Mouse (Mus musculus): ENCODE results near the gene Cfap65. TPM values are rescaled to one million over a fixed set of nuclear protein-coding genes. Genes with fewer than 3 reads are reported as not detected.

Gene Cfap65
- polyA plus RNA-seq, 1 experiment from 2014 or later, result not detected

GRCm38 (mm10) chr1:74960059-74960458, 24.7 kb upstream of the Cfap65 start:
- no peaks in the 10 kb centered on the region for H3K9me3 ChIP-seq (replicated peaks)
- H3K9ac ChIP-seq, result no peak overlapping the region
- no peak overlapping the region for H3K27ac ChIP-seq (ENCODE audit: poor library complexity, severe bottlenecking)
- 80% methylated on average over 7 of the region's 7 CpGs for WGBS
- H3K4me1 ChIP-seq (replicated peaks), result peaks cover 5% of the 10 kb centered on the region
- H3K4me3 ChIP-seq, result no peak overlapping the region
- H3K4me2 ChIP-seq, result no peak overlapping the region
- no peak for ATAC-seq (ENCODE audit: insufficient number of reproducible peaks, low FRiP score)
- H3K27me3 ChIP-seq (replicated peaks), result peaks cover 63% of the 10 kb centered on the region
- H3K36me3 ChIP-seq, result no peaks in the 10 kb centered on the region

- peak; percentile 25; the same call in 1 of the 2 replicates for ATAC-seq (ENCODE audit: insufficient number of reproducible peaks, low FRiP score)
- no peak within 1 kb of the TSS for H3K27ac ChIP-seq (ENCODE audit: poor library complexity, severe bottlenecking)
- peaks cover 94% of the 10 kb centered on the region for H3K27me3 ChIP-seq (replicated peaks)
- peaks cover 39% of the 10 kb centered on the region for H3K4me1 ChIP-seq (replicated peaks)
- peak within 1 kb of the TSS; percentile 72 for H3K4me2 ChIP-seq
- 0 out of 2 replicates have a peak within 1 kb of the TSS, but pooled peaks have one; percentile 1 for H3K9ac ChIP-seq
- H3K36me3 ChIP-seq, result no peaks in the 10 kb centered on the region
- H3K4me3 ChIP-seq, result peak within 1 kb of the TSS; percentile 44
- H3K9me3 ChIP-seq (replicated peaks), result no peaks in the 10 kb centered on the region
- WGBS, result 4% methylated on average over 37 of the region's 55 CpGs
Measured at GRCm38 (mm10) chr1:74951556-74952210, 16.3 kb upstream of the Cfap65 start, which contains the start of gene Ihh. Gene Ihh (minus strand): TSS chr1:74951672.

- Histone ChIP-seq H3K9ac (0 out of 2 replicates have a peak overlapping the region, but pooled peaks have one; percentile 1), H3K9me3 (replicated peaks) (no peaks in the 10 kb centered on the region), H3K4me2 (peak overlapping the region; percentile 72), H3K27ac (ENCODE audit: poor library complexity, severe bottlenecking) (no peak overlapping the region), H3K4me1 (replicated peaks) (peaks cover 39% of the 10 kb centered on the region), H3K27me3 (replicated peaks) (peaks cover 97% of the 10 kb centered on the region), H3K36me3 (no peaks in the 10 kb centered on the region), H3K4me3 (peak overlapping the region; percentile 44)
- WGBS, result 1% methylated on average over 81 of the region's 84 CpGs
- ATAC-seq (ENCODE audit: insufficient number of reproducible peaks, low FRiP score), result no peak
Measured at GRCm38 (mm10) chr1:74950576-74951490, 15.4 kb upstream of the Cfap65 start.

- H3K9ac ChIP-seq, result no peak overlapping the region
- H3K9me3 ChIP-seq (replicated peaks), result no peaks in the 10 kb centered on the region
- ATAC-seq (ENCODE audit: insufficient number of reproducible peaks, low FRiP score), result no peak
- H3K4me3 ChIP-seq, result peak overlapping the region; percentile 44
- H3K27ac ChIP-seq (ENCODE audit: poor library complexity, severe bottlenecking), result no peak overlapping the region
- WGBS, result 1% methylated on average over 16 of the region's 16 CpGs
- H3K27me3 ChIP-seq (replicated peaks), result peaks cover 99% of the 10 kb centered on the region
- H3K4me1 ChIP-seq (replicated peaks), result peaks cover 39% of the 10 kb centered on the region
- H3K4me2 ChIP-seq, result peak overlapping the region; percentile 72
- no peaks in the 10 kb centered on the region for H3K36me3 ChIP-seq
Measured at GRCm38 (mm10) chr1:74950066-74950465, 14.7 kb upstream of the Cfap65 start.

- Histone ChIP-seq H3K9ac (no peak overlapping the region), H3K9me3 (replicated peaks) (no peaks in the 10 kb centered on the region), H3K4me1 (replicated peaks) (peaks cover 39% of the 10 kb centered on the region), H3K4me2 (peak overlapping the region; percentile 72), H3K36me3 (no peaks in the 10 kb centered on the region), H3K4me3 (peak overlapping the region; percentile 44), H3K27me3 (replicated peaks) (peaks cover 99% of the 10 kb centered on the region), H3K27ac (ENCODE audit: poor library complexity, severe bottlenecking) (no peak overlapping the region)
- ATAC-seq (ENCODE audit: insufficient number of reproducible peaks, low FRiP score), result no peak
- 2% methylated on average over 24 of the region's 24 CpGs for WGBS
Measured at GRCm38 (mm10) chr1:74949666-74950050, 14.3 kb upstream of the Cfap65 start.

- H3K4me1 ChIP-seq (replicated peaks), result peaks cover 39% of the 10 kb centered on the region
- WGBS, result 3% methylated on average over 20 of the region's 20 CpGs
Measured at GRCm38 (mm10) chr1:74948784-74949665, 13.6 kb upstream of the Cfap65 start.

GRCm38 (mm10) chr1:74947986-74948670, 12.7 kb upstream of the Cfap65 start:
- Histone ChIP-seq H3K9me3 (replicated peaks) (no peaks in the 10 kb centered on the region), H3K4me1 (replicated peaks) (peaks cover 39% of the 10 kb centered on the region), H3K4me3 (peak overlapping the region; percentile 44), H3K9ac (no peak overlapping the region), H3K36me3 (no peaks in the 10 kb centered on the region), H3K27ac (ENCODE audit: poor library complexity, severe bottlenecking) (no peak overlapping the region), H3K4me2 (peak overlapping the region; percentile 64), H3K27me3 (replicated peaks) (peaks cover 99% of the 10 kb centered on the region)
- WGBS, result 4% methylated on average over 39 of the region's 41 CpGs
- ATAC-seq (ENCODE audit: insufficient number of reproducible peaks, low FRiP score), result no peak

More at GRCm38 (mm10) chr1:74948784-74949665, 13.6 kb upstream of the Cfap65 start:
- H3K9ac ChIP-seq, result no peak overlapping the region
- peak overlapping the region; percentile 72 for H3K4me2 ChIP-seq
- H3K27me3 ChIP-seq (replicated peaks), result peaks cover 100% of the 10 kb centered on the region
- no peak for ATAC-seq (ENCODE audit: insufficient number of reproducible peaks, low FRiP score)
- H3K36me3 ChIP-seq, result no peaks in the 10 kb centered on the region
- no peak overlapping the region for H3K27ac ChIP-seq (ENCODE audit: poor library complexity, severe bottlenecking)
- peak overlapping the region; percentile 44 for H3K4me3 ChIP-seq
- no peaks in the 10 kb centered on the region for H3K9me3 ChIP-seq (replicated peaks)

GRCm38 (mm10) chr1:74941651-74942360, 6.4 kb upstream of the Cfap65 start:
- Histone ChIP-seq H3K27ac (ENCODE audit: poor library complexity, severe bottlenecking) (no peak overlapping the region), H3K36me3 (no peaks in the 10 kb centered on the region), H3K4me1 (replicated peaks) (no peaks in the 10 kb centered on the region), H3K9me3 (replicated peaks) (no peaks in the 10 kb centered on the region), H3K9ac (no peak overlapping the region), H3K27me3 (replicated peaks) (peaks cover 76% of the 10 kb centered on the region), H3K4me2 (no peak overlapping the region), H3K4me3 (no peak overlapping the region)
- 52% methylated on average over 12 of the region's 12 CpGs for WGBS
- ATAC-seq (ENCODE audit: insufficient number of reproducible peaks, low FRiP score), result no peak

GRCm38 (mm10) chr1:74939762-74940161, 4.4 kb upstream of the Cfap65 start:
- Histone ChIP-seq H3K4me1 (replicated peaks) (no peaks in the 10 kb centered on the region), H3K9me3 (replicated peaks) (no peaks in the 10 kb centered on the region), H3K27me3 (replicated peaks) (peaks cover 72% of the 10 kb centered on the region), H3K4me3 (no peak overlapping the region), H3K4me2 (no peak overlapping the region), H3K36me3 (no peaks in the 10 kb centered on the region), H3K27ac (ENCODE audit: poor library complexity, severe bottlenecking) (no peak overlapping the region), H3K9ac (no peak overlapping the region)
- ATAC-seq (ENCODE audit: insufficient number of reproducible peaks, low FRiP score), result no peak
- WGBS, result 2% methylated on average over 3 of the region's 3 CpGs

Measured in heart, embryonic 12.5 days (tissue).